Mouse (Mus musculus): ENCODE results near the gene Sla2. TPM values are rescaled to one million over a fixed set of nuclear protein-coding genes. Genes with fewer than 3 reads are reported as not detected.
"Not testable (repeated sequence)": the region's sequence is repeated elsewhere in the genome, so short reads cannot be mapped to it uniquely, and the experiment has no call there.

The Sla2 gene
- polyA plus RNA-seq, 1 experiment from 2014 or later: 0.14 TPM

GRCm38 (mm10) chr2:156919796-156920195, 32.8 kb upstream of the Sla2 start:
- Histone ChIP-seq H3K9ac (no peak overlapping the region), H3K9me3 (replicated peaks) (no peaks in the 10 kb centered on the region), H3K4me2 (no peak overlapping the region), H3K27ac (no peak overlapping the region), H3K4me3 (no peak overlapping the region), H3K27me3 (no peaks in the 10 kb centered on the region), H3K36me3 (ENCODE audit: poor library complexity, severe bottlenecking) (no peaks in the 10 kb centered on the region), H3K4me1 (no peaks in the 10 kb centered on the region)
- no peak for ATAC-seq
- 61% methylated on average over 2 of the region's 2 CpGs for WGBS

GRCm38 (mm10) chr2:156919191-156919590, 32.2 kb upstream of the Sla2 start:
- WGBS: 93% methylated on average over 11 of the region's 11 CpGs
- ATAC-seq: not testable (repeated sequence)

DNA sequence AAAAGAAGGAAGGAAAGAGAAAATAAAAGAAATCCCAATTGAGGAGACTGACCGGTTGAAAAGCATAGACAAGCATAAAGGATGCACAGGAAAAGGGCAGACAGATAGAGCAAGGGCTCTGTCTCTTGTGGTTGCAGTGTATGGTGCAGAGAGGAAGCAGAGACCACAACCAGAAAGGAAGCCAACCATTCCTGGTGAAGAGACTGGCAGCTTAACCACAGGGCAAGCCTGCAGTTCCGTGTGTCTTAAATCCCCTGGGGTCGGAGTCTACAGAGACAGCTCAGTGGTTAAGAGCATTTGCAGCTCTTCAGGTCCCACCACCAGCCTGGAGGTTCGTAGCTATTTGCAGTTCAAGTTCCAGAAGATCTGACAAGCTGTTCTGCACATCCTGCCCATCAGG, 31.6 kb upstream of the Sla2 start:
- Histone ChIP-seq H3K4me3 (no peak overlapping the region), H3K9ac (no peak overlapping the region), H3K4me1 (no peaks in the 10 kb centered on the region), H3K36me3 (ENCODE audit: poor library complexity, severe bottlenecking) (no peaks in the 10 kb centered on the region), H3K27me3 (no peaks in the 10 kb centered on the region), H3K9me3 (replicated peaks) (no peaks in the 10 kb centered on the region), H3K27ac (no peak overlapping the region), H3K4me2 (no peak overlapping the region)
- 77% methylated on average over 4 of the region's 4 CpGs for WGBS
- ATAC-seq: no peak

More at GRCm38 (mm10) chr2:156919191-156919590, 32.2 kb upstream of the Sla2 start:
- H3K9ac ChIP-seq; H3K36me3 ChIP-seq (ENCODE audit: poor library complexity, severe bottlenecking); H3K4me3 ChIP-seq; H3K4me1 ChIP-seq; H3K27me3 ChIP-seq; H3K27ac ChIP-seq; H3K9me3 ChIP-seq (replicated peaks); H3K4me2 ChIP-seq: not testable (repeated sequence)

- H3K4me3 ChIP-seq: no peak overlapping the region
- H3K4me1 ChIP-seq: peaks cover 5% of the 10 kb centered on the region; the same call in 1 of the 2 replicates
- H3K9ac ChIP-seq: no peak overlapping the region
- H3K27me3 ChIP-seq: no peaks in the 10 kb centered on the region
- no peaks in the 10 kb centered on the region for H3K9me3 ChIP-seq (replicated peaks)
- ATAC-seq: no peak
- H3K27ac ChIP-seq: no peak overlapping the region
- no peaks in the 10 kb centered on the region for H3K36me3 ChIP-seq (ENCODE audit: poor library complexity, severe bottlenecking)
- 84% methylated on average over 3 of the region's 3 CpGs for WGBS
- H3K4me2 ChIP-seq: no peak overlapping the region
These were observed 29.6 kb upstream of the Sla2 start for GRCm38 (mm10) chr2:156916419-156917125.

- Histone ChIP-seq H3K4me1 (peaks cover 5% of the 10 kb centered on the region; the same call in 1 of the 2 replicates), H3K27ac (no peak overlapping the region), H3K36me3 (ENCODE audit: poor library complexity, severe bottlenecking) (no peaks in the 10 kb centered on the region), H3K9me3 (replicated peaks) (no peaks in the 10 kb centered on the region), H3K27me3 (no peaks in the 10 kb centered on the region), H3K4me2 (no peak overlapping the region), H3K4me3 (no peak overlapping the region), H3K9ac (no peak overlapping the region)
- WGBS: 87% methylated on average over 3 of the region's 3 CpGs
- no peak for ATAC-seq
These were observed 28.6 kb upstream of the Sla2 start for GRCm38 (mm10) chr2:156915559-156915958.

DNA sequence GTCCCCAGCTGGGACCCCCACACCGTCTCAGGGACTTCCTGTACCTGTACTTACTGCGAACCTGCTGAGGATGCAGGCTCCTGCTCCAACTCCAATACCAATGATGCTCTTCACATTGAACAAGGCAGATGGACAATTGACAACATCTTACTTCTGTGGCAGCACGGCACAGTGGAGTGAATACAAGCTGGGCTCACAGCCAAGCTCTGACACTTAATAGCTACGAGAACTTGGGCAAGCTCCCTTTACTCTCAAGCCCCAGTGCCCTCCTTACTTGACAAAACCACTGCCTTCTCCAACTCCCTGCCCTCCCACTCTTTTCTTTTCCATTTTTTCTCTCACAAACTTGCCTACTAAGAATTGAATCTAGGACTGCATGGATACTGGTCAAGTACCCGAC, 26.2 kb upstream of the Sla2 start:
- Histone ChIP-seq H3K4me1 (peaks cover 5% of the 10 kb centered on the region; the same call in 1 of the 2 replicates), H3K4me2 (no peak overlapping the region), H3K36me3 (ENCODE audit: poor library complexity, severe bottlenecking) (no peaks in the 10 kb centered on the region), H3K9me3 (replicated peaks) (no peaks in the 10 kb centered on the region), H3K27ac (no peak overlapping the region), H3K4me3 (no peak overlapping the region), H3K9ac (no peak overlapping the region), H3K27me3 (no peaks in the 10 kb centered on the region)
- no peak for ATAC-seq
- WGBS: 58% methylated on average over 5 of the region's 5 CpGs

GRCm38 (mm10) chr2:156905931-156906330, 18.9 kb upstream of the Sla2 start:
- H3K9ac ChIP-seq; H3K27ac ChIP-seq; H3K36me3 ChIP-seq (ENCODE audit: poor library complexity, severe bottlenecking); H3K9me3 ChIP-seq (replicated peaks); H3K4me2 ChIP-seq; H3K27me3 ChIP-seq; H3K4me3 ChIP-seq; ATAC-seq; H3K4me1 ChIP-seq: not testable (repeated sequence)
- WGBS: 39% methylated on average over 4 of the region's 4 CpGs

DNA sequence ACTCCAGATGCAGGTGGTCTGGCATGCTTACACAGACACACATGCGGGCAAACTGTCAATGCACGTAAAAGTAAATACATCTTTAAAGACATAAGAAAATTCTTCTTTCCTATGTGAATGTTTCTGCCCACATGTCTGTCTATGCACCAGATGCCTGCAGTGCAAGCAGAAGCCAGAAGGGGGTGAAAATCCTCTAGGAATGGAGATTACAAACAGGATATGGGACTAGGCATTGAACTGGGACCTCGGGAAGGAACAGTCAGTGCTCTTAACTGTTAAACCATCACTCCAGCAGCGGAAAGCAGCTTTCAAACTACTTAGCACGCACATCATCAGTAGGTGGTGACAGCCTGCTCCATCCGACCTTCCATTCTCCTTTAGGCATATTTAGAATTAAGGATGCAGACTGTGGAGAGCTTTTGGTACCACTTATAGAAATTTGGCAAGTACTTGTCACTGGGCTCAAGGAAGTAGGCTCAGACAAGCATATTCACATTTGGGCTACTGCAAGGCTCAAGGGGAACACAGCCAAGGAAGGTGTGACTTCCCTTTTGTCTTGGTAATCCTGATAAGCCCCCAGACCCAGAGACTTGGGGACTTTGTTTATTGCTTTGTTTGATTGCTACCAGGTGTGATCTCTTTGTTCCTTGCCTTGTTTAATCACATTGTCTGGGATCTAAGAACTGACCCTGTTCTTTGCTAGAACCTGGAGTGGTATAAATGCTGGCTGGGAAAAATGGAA, 18.2 kb upstream of the Sla2 start:
- ATAC-seq: 0 out of 2 replicates have a peak, but pooled peaks have one; percentile 27
- Histone ChIP-seq H3K9me3 (replicated peaks) (no peaks in the 10 kb centered on the region), H3K27ac (no peak overlapping the region), H3K36me3 (ENCODE audit: poor library complexity, severe bottlenecking) (no peaks in the 10 kb centered on the region), H3K4me1 (no peaks in the 10 kb centered on the region), H3K9ac (no peak overlapping the region), H3K4me2 (no peak overlapping the region), H3K4me3 (no peak overlapping the region), H3K27me3 (no peaks in the 10 kb centered on the region)
- 24% methylated on average over 6 of the region's 6 CpGs for WGBS

- Histone ChIP-seq H3K4me1 (no peaks in the 10 kb centered on the region), H3K36me3 (ENCODE audit: poor library complexity, severe bottlenecking) (no peaks in the 10 kb centered on the region), H3K27ac (no peak overlapping the region), H3K4me3 (no peak overlapping the region), H3K27me3 (no peaks in the 10 kb centered on the region), H3K4me2 (no peak overlapping the region), H3K9me3 (replicated peaks) (no peaks in the 10 kb centered on the region), H3K9ac (no peak overlapping the region)
- no peak for ATAC-seq
- WGBS: 26% methylated on average over 2 of the region's 2 CpGs
These were observed 16.4 kb upstream of the Sla2 start for GRCm38 (mm10) chr2:156903367-156903766.

- not testable (repeated sequence) for H3K9ac ChIP-seq; H3K36me3 ChIP-seq (ENCODE audit: poor library complexity, severe bottlenecking); H3K4me1 ChIP-seq; H3K27me3 ChIP-seq; H3K4me3 ChIP-seq; H3K27ac ChIP-seq; H3K9me3 ChIP-seq (replicated peaks); H3K4me2 ChIP-seq; ATAC-seq
- WGBS: 73% methylated on average over 4 of the region's 4 CpGs
These were observed 15.4 kb upstream of the Sla2 start for GRCm38 (mm10) chr2:156902411-156902810.

DNA sequence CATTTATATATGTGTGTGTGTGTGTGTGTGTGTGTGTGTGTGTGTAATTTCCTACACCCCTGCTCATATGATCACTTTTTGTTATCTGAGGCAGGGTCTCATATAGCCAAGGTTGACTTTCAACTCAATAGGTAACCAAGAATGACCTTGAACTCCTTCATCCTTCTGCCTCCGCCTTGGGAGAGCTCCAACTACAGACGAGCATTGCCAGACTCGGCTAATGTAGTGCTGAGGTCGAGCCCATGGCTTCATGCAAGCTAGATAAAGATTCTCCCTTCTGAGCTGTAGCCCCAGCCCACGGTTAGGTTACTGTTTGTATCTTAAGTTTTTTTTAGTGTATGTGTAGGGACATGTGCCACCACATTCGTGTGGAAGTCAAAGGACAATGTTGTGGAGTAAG, 14.9 kb upstream of the Sla2 start:
- Histone ChIP-seq H3K27me3 (no peaks in the 10 kb centered on the region), H3K4me1 (no peaks in the 10 kb centered on the region), H3K27ac (no peak overlapping the region), H3K4me3 (no peak overlapping the region), H3K9me3 (replicated peaks) (no peaks in the 10 kb centered on the region), H3K4me2 (no peak overlapping the region), H3K36me3 (ENCODE audit: poor library complexity, severe bottlenecking) (no peaks in the 10 kb centered on the region), H3K9ac (no peak overlapping the region)
- no peak for ATAC-seq
- WGBS: 85% methylated on average over 6 of the region's 6 CpGs

GRCm38 (mm10) chr2:156901344-156901743, 14.4 kb upstream of the Sla2 start:
- Histone ChIP-seq H3K4me1 (no peaks in the 10 kb centered on the region), H3K27me3 (no peaks in the 10 kb centered on the region), H3K4me3 (no peak overlapping the region), H3K4me2 (no peak overlapping the region), H3K9ac (no peak overlapping the region), H3K36me3 (ENCODE audit: poor library complexity, severe bottlenecking) (no peaks in the 10 kb centered on the region), H3K9me3 (replicated peaks) (no peaks in the 10 kb centered on the region), H3K27ac (no peak overlapping the region)
- 86% methylated on average over 2 of the region's 2 CpGs for WGBS
- no peak for ATAC-seq
